Mouse (Mus musculus) myocyte (in vitro differentiated cells): ENCODE data around the gene Tdrd5.

Experiments
- E2F4 ChIP-seq: IDR thresholded peaks from one replicate; pipeline ENCODE4 v1.6.1; 2011; ENCODE audit warnings: mild to moderate bottlenecking, control low read depth, moderate library complexity; ENCODE audit not compliant: insufficient read depth
- POLR2A ChIP-seq: IDR thresholded peaks from one replicate; pipeline ENCODE4 v1.6.1; 2011; ENCODE audit warnings: low read depth, mild to moderate bottlenecking, control low read depth, moderate library complexity; ENCODE audit not compliant: insufficient read length
- TCF12 ChIP-seq: IDR thresholded peaks from one replicate; pipeline ENCODE4 v1.6.1; 2011; ENCODE audit warnings: mild to moderate bottlenecking, control low read depth; ENCODE audit not compliant: poor library complexity, insufficient read depth, severe bottlenecking
- USF1 ChIP-seq: IDR thresholded peaks from one replicate; pipeline ENCODE4 v1.6.1; 2011; ENCODE audit warnings: low read depth, mild to moderate bottlenecking, control low read depth, moderate library complexity

DNA sequence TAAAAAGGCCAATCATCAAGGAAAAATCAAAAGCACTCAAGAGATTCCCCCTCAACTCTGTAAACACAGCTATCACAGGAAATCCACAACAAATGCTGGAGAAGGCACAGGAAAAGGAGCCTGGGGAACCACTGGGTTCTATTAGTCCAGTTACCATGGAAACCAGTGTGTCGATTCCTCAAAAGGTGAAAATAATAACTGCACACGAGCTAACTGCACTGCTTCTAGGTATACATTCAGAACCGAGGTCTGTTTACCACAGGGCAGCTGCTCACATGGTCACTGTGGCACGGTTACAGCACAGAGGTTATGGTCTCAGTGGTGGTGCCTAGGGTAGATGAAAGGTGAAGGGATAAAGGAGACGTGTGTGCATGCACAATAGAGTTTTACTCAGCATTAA lies 31.8 kb downstream of the Tdrd5 start:
- TF ChIP-seq POLR2A: no peak
- TF ChIP-seq TCF12: no peak
- TF ChIP-seq E2F4: no peak
- no peak for TF ChIP-seq USF1
